Mouse (Mus musculus): ENCODE measurements around the gene Majin. TPM values are rescaled to one million over a fixed set of nuclear protein-coding genes. Genes with fewer than 3 reads are reported as not detected.

Gene Majin
- polyA plus RNA-seq, 1 experiment from 2014 or later = not detected

GRCm38 (mm10) chr19:6234337-6235083 lies 50.3 kb downstream of the Majin start:
- peaks cover 25% of the 10 kb centered on the region for H3K4me1 ChIP-seq
- WGBS = 69% methylated on average over 11 of the region's 11 CpGs
- H3K27me3 ChIP-seq (ENCODE audit: low read depth, poor library complexity, severe bottlenecking) = no peaks in the 10 kb centered on the region
- H3K4me3 ChIP-seq = peak overlapping the region; percentile 76
- peaks cover 29% of the 10 kb centered on the region; the same call in 1 of the 2 replicates for H3K36me3 ChIP-seq
- no peak for DNase-seq (ENCODE audit: low spot score)
- no peaks in the 10 kb centered on the region for H3K9me3 ChIP-seq (replicated peaks)
- no peak overlapping the region for H3K27ac ChIP-seq

- peak; percentile 92 for DNase-seq (ENCODE audit: low spot score)
- 3% methylated on average over 48 of the region's 48 CpGs for WGBS
Observed at GRCm38 (mm10) chr19:6235084-6236052, 51.2 kb downstream of the Majin start, which contains the start of gene Ppp2r5b. Gene Ppp2r5b (minus strand): TSS chr19:6235872.

GRCm38 (mm10) chr19:6236053-6236441 lies 51.9 kb downstream of the Majin start:
- Histone ChIP-seq H3K4me3 (peak overlapping the region; percentile 76), H3K36me3 (peaks cover 15% of the 10 kb centered on the region; the same call in 1 of the 2 replicates), H3K27me3 (ENCODE audit: low read depth, poor library complexity, severe bottlenecking) (no peaks in the 10 kb centered on the region), H3K9me3 (replicated peaks) (no peaks in the 10 kb centered on the region), H3K27ac (peak overlapping the region; percentile 91), H3K4me1 (peaks cover 25% of the 10 kb centered on the region)
- WGBS = 0% methylated on average over 9 of the region's 9 CpGs
- DNase-seq (ENCODE audit: low spot score) = peak; percentile 89

More at GRCm38 (mm10) chr19:6235084-6236052, 51.2 kb downstream of the Majin start, which contains the start of gene Ppp2r5b:
- Histone ChIP-seq H3K27me3 (ENCODE audit: low read depth, poor library complexity, severe bottlenecking) (no peaks in the 10 kb centered on the region), H3K4me3 (peak within 1 kb of the TSS; percentile 76), H3K36me3 (peaks cover 20% of the 10 kb centered on the region; the same call in 1 of the 2 replicates), H3K9me3 (replicated peaks) (no peaks in the 10 kb centered on the region), H3K27ac (peak within 1 kb of the TSS; percentile 91), H3K4me1 (peaks cover 25% of the 10 kb centered on the region)

- WGBS = 72% methylated on average over 7 of the region's 7 CpGs
- Histone ChIP-seq H3K4me3 (no peak overlapping the region), H3K27ac (peak overlapping the region; percentile 91; the same call in 1 of the 2 replicates)
Observed at GRCm38 (mm10) chr19:6236842-6237241, 52.7 kb downstream of the Majin start.

DNA sequence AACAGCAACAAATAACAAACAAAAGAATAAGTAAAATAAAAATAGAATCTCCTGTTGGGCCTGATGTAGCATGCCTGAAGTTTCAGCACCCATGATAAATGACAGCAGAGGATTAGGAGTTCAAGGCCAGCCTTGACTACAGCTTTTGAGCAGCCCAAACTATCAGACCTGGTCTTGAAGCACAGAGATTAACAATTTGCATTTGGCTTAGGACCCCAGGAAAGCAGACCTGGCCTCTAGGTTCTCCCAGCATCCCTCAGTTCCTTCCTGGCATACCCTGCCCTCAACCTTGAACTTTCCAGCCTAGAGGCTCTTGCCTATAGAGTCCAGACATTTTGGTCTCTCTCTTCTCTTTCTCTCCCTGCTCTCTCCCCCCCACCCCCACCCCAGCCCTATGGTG lies 54.6 kb downstream of the Majin start:
- H3K9me3 ChIP-seq (replicated peaks) = no peaks in the 10 kb centered on the region

More at GRCm38 (mm10) chr19:6236842-6237241, 52.7 kb downstream of the Majin start:
- Histone ChIP-seq H3K4me1 (peaks cover 25% of the 10 kb centered on the region), H3K36me3 (peaks cover 9% of the 10 kb centered on the region; the same call in 1 of the 2 replicates), H3K9me3 (replicated peaks) (no peaks in the 10 kb centered on the region), H3K27me3 (ENCODE audit: low read depth, poor library complexity, severe bottlenecking) (no peaks in the 10 kb centered on the region)
- DNase-seq (ENCODE audit: low spot score) = no peak

DNA sequence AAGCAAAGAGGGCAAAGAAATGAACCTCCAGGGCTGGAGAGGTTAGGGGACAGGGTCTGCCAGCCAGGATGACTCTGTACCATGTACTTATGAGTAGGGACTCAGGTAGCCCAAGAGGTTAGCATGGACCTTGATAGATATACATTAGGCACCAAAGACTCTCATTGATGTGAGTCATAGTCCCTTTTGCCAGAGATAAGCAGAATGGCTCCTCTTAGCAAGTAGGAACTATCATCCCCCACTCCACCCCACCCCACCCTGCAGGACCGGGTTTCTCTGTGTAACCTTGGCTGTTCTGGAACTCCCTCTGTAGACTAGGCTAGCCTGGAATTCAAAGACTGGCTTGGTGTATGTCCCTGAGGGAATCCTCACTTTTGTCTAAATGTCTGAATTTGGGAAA lies 55.9 kb downstream of the Majin start:
- peaks cover 16% of the 10 kb centered on the region for H3K36me3 ChIP-seq
- WGBS = 76% methylated on average over 1 of the region's 1 CpGs
- H3K27me3 ChIP-seq (ENCODE audit: low read depth, poor library complexity, severe bottlenecking) = no peaks in the 10 kb centered on the region
- peaks cover 19% of the 10 kb centered on the region for H3K4me1 ChIP-seq
- no peak for DNase-seq (ENCODE audit: low spot score)
- no peaks in the 10 kb centered on the region for H3K9me3 ChIP-seq (replicated peaks)
- H3K4me3 ChIP-seq = no peak overlapping the region
- H3K27ac ChIP-seq = no peak overlapping the region

More for the DNA sequence above, 54.6 kb downstream of the Majin start:
- Histone ChIP-seq H3K27me3 (ENCODE audit: low read depth, poor library complexity, severe bottlenecking) (no peaks in the 10 kb centered on the region), H3K36me3 (peaks cover 3% of the 10 kb centered on the region), H3K4me3 (no peak overlapping the region), H3K27ac (no peak overlapping the region), H3K4me1 (peaks cover 33% of the 10 kb centered on the region)
- DNase-seq (ENCODE audit: low spot score) = no peak

GRCm38 (mm10) chr19:6240725-6241124 lies 56.5 kb downstream of the Majin start:
- DNase-seq (ENCODE audit: low spot score) = no peak
- Histone ChIP-seq H3K36me3 (peaks cover 22% of the 10 kb centered on the region), H3K9me3 (replicated peaks) (no peaks in the 10 kb centered on the region), H3K4me3 (peak overlapping the region; percentile 78), H3K4me1 (peaks cover 14% of the 10 kb centered on the region), H3K27me3 (ENCODE audit: low read depth, poor library complexity, severe bottlenecking) (no peaks in the 10 kb centered on the region), H3K27ac (peak overlapping the region; percentile 83; the same call in 1 of the 2 replicates)
- 38% methylated on average over 5 of the region's 5 CpGs for WGBS

DNA sequence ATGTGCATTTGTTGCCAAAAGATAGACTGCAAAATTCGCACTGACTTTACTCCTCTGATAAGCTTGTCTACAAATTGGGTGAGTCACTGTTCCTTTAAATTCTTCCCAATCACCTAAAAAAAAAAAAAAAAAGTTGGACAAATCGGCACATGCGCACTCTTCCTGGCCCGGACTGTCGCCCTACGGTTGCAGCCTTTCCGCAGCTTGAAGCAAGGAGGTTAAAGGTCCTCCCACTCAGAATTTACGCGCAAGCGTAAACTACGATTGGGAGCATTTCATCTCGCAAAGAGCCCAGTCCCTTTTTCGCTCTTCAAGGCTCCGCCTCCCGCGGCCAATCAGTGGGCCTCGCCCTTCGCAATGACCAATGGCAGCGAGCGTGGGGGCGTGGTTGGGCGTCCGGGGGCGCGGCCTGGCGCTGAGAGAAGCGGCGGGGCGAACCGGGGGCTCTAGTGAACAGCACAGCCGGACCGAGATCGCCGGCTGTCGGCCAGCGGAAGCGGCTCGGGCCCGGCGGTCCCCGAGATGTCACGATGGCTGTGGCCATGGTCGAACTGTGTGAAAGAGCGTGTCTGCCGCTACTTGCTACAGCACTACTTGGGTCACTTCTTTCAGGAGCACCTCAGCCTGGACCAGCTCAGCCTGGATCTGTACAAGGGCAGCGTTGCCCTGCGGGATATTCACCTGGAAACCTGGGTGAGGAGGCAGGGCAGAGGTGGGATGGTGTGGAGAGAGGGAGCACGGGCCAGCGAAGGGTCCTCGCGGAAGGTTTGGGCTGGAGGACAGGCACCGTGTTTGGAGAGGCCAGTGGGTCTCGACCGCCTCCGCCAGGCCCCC lies 57.3 kb downstream of the Majin start, which contains the start of gene Atg2a:
Atg2a (plus strand) TSS at position 395 of the 834 bp plus-strand sequence.
- H3K36me3 ChIP-seq = peaks cover 30% of the 10 kb centered on the region
- H3K4me3 ChIP-seq = peak within 1 kb of the TSS; percentile 78
- no peaks in the 10 kb centered on the region for H3K9me3 ChIP-seq (replicated peaks)
- peak; percentile 97 for DNase-seq (ENCODE audit: low spot score)
- H3K4me1 ChIP-seq = peaks cover 10% of the 10 kb centered on the region
- H3K27ac ChIP-seq = peak within 1 kb of the TSS; percentile 83
- H3K27me3 ChIP-seq (ENCODE audit: low read depth, poor library complexity, severe bottlenecking) = no peaks in the 10 kb centered on the region
- under 1% methylated on average over 55 of the region's 55 CpGs for WGBS

GRCm38 (mm10) chr19:6242281-6242680 lies 58.1 kb downstream of the Majin start:
- H3K27ac ChIP-seq = peak overlapping the region; percentile 83
- WGBS = 2% methylated on average over 4 of the region's 4 CpGs
- DNase-seq (ENCODE audit: low spot score) = peak; percentile 47
- peaks cover 38% of the 10 kb centered on the region for H3K36me3 ChIP-seq
- peaks cover 10% of the 10 kb centered on the region for H3K4me1 ChIP-seq
- no peaks in the 10 kb centered on the region for H3K9me3 ChIP-seq (replicated peaks)
- H3K27me3 ChIP-seq (ENCODE audit: low read depth, poor library complexity, severe bottlenecking) = no peaks in the 10 kb centered on the region
- peak overlapping the region; percentile 78 for H3K4me3 ChIP-seq

- Histone ChIP-seq H3K36me3 (peaks cover 47% of the 10 kb centered on the region), H3K4me3 (peak overlapping the region; percentile 78; the same call in 1 of the 2 replicates), H3K4me1 (peaks cover 10% of the 10 kb centered on the region), H3K9me3 (replicated peaks) (no peaks in the 10 kb centered on the region), H3K27me3 (ENCODE audit: low read depth, poor library complexity, severe bottlenecking) (no peaks in the 10 kb centered on the region), H3K27ac (no peak overlapping the region)
- no peak for DNase-seq (ENCODE audit: low spot score)
- WGBS = 82% methylated on average over 5 of the region's 5 CpGs
Observed at GRCm38 (mm10) chr19:6243226-6243625, 59.0 kb downstream of the Majin start.

- Histone ChIP-seq H3K36me3 (peaks cover 68% of the 10 kb centered on the region), H3K9me3 (replicated peaks) (no peaks in the 10 kb centered on the region), H3K27me3 (ENCODE audit: low read depth, poor library complexity, severe bottlenecking) (no peaks in the 10 kb centered on the region), H3K4me1 (peaks cover 10% of the 10 kb centered on the region), H3K27ac (no peak overlapping the region), H3K4me3 (no peak overlapping the region)
- DNase-seq (ENCODE audit: low spot score) = no peak
- 93% methylated on average over 1 of the region's 1 CpGs for WGBS
Observed at GRCm38 (mm10) chr19:6245806-6246205, 61.6 kb downstream of the Majin start.
